Mouse (Mus musculus): ENCODE results near the gene Twsg1. TPM values are rescaled to one million over a fixed set of nuclear protein-coding genes. Genes with fewer than 3 reads are reported as not detected.

Twsg1 gene
- polyA plus RNA-seq, 1 experiment from 2014 or later, result 112 TPM

DNA sequence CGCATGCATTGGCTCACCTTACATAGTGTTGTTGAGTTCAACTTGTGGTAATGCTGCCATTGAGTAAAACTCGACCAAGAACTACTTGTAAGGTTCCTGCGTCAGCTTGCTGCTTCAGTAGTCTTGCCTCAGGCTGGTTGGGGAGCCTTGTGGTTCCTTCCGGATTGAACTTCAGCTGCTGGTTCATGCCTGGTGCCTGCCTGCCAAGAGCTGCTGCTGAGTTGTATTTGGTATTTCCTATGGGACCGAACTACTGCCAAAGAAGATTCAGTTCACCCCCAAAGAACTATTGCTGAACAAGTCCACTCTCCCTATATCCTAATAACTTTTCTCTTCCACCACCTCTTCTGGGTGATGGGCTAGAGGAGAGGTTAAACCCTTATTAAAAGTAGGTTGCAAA, 61.5 kb downstream of the Twsg1 start:
- 71% methylated on average over 5 of the region's 5 CpGs for WGBS
- 0 out of 2 replicates have a peak, but pooled peaks cover 3% of the 10 kb centered on the region for H3K4me1 ChIP-seq (replicated peaks; ENCODE audit: insufficient read depth, low read length)
- no peaks in the 10 kb centered on the region for H3K9me3 ChIP-seq (replicated peaks; ENCODE audit: low read length)
- DNase-seq (ENCODE audit: low spot score), result no peak
- H3K27ac ChIP-seq, result no peak overlapping the region
- no peak for ATAC-seq (replicated peaks; ENCODE audit: low FRiP score, low read depth)
- H3K4me2 ChIP-seq (ENCODE audit: low read length), result no peak overlapping the region
- no peak for TF ChIP-seq CTCF (IDR thresholded peaks at IDR 0.05; ENCODE audit: low read depth)
- H3K9ac ChIP-seq (ENCODE audit: low read depth, low read length), result no peak overlapping the region
- no peaks in the 10 kb centered on the region for H3K36me3 ChIP-seq (ENCODE audit: insufficient read depth, low read length)
- no peaks in the 10 kb centered on the region for H3K27me3 ChIP-seq (ENCODE audit: insufficient read depth, low read length)
- no peak overlapping the region for H3K4me3 ChIP-seq (replicated peaks; ENCODE audit: low read depth, low read length)

DNA sequence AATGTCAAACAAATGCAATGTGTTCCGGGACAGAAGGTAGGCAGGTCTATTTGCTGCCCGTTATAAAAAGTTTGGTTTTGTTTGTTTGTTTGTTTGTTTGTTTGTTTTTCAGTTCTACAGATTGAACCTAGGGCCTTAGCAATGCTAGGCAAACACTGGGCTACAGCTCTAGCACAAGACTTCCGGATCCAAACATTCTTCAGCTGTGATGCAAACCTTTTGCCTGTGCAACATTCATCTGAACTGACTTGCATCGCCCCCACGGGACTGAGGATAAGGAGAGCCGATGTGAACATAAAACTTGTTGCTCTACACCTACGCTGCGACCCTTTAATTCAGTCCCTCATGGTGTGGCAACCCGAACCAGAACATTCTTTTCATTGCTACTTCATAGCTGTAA, 64.5 kb downstream of the Twsg1 start:
- Histone ChIP-seq H3K9ac (ENCODE audit: low read depth, low read length) (0 out of 2 replicates have a peak overlapping the region, but pooled peaks have one; percentile 64), H3K9me3 (replicated peaks; ENCODE audit: low read length) (no peaks in the 10 kb centered on the region), H3K4me3 (replicated peaks; ENCODE audit: low read depth, low read length) (no peak overlapping the region), H3K36me3 (ENCODE audit: insufficient read depth, low read length) (no peaks in the 10 kb centered on the region), H3K27me3 (ENCODE audit: insufficient read depth, low read length) (no peaks in the 10 kb centered on the region), H3K4me1 (replicated peaks; ENCODE audit: insufficient read depth, low read length) (peaks cover 7% of the 10 kb centered on the region; the same call in 1 of the 2 replicates), H3K27ac (peak overlapping the region; percentile 97), H3K4me2 (ENCODE audit: low read length) (peak overlapping the region; percentile 99)
- no peak for TF ChIP-seq CTCF (IDR thresholded peaks at IDR 0.05; ENCODE audit: low read depth)
- no peak for ATAC-seq (replicated peaks; ENCODE audit: low FRiP score, low read depth)
- WGBS, result 39% methylated on average over 9 of the region's 9 CpGs
- DNase-seq (ENCODE audit: low spot score), result peak; percentile 74

DNA sequence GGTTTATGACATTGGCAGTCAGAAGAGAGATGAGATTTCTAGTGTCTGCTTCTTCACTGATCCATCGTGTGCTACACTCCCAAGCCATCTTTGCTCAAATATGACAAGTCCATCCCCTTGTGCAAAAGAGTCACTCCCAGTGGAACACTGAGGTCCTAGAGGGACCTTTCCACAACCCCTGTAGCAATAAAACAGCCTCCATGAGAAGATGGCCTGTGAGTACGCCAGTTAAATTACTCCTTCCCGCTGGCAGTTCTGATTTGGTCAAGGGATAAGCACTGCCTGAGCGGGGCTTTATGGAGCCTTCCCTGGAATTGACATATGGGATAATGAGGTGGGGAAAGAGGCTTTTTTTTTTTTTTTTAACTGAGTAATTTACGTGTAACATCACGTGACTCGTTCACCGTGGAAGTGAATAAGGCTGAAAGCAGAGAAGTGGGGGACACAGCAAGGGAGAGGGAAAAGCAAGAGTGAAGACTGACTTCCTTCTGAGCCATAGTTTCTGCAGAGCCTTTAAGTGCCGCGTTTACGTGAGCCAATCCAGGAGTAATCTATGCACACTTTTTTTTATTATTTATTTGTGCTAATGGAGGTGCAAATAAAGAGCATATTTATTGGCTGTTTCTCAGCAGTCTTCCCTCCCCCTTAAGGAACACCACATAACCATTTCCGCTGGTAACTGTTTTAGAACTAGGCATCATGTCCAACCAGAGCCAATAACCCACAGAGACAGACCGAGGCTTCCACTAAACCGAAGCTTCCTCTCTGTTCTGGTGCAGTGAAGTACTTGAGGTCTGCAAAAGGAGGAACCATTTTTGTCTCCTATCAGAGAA, 65.1 kb downstream of the Twsg1 start, which contains the start of gene Ralbp1:
Gene Ralbp1, minus strand, starts transcription at position 102 of the 833 bp plus-strand sequence.
- Histone ChIP-seq H3K4me1 (replicated peaks; ENCODE audit: insufficient read depth, low read length) (peaks cover 7% of the 10 kb centered on the region; the same call in 1 of the 2 replicates), H3K4me2 (ENCODE audit: low read length) (peak within 1 kb of the TSS; percentile 99), H3K9ac (ENCODE audit: low read depth, low read length) (peak within 1 kb of the TSS; percentile 90), H3K27me3 (ENCODE audit: insufficient read depth, low read length) (no peaks in the 10 kb centered on the region), H3K36me3 (ENCODE audit: insufficient read depth, low read length) (no peaks in the 10 kb centered on the region), H3K4me3 (replicated peaks; ENCODE audit: low read depth, low read length) (peak within 1 kb of the TSS; percentile 94), H3K27ac (peak within 1 kb of the TSS; percentile 97), H3K9me3 (replicated peaks; ENCODE audit: low read length) (no peaks in the 10 kb centered on the region)
- DNase-seq (ENCODE audit: low spot score), result peak; percentile 54
- WGBS, result 4% methylated on average over 14 of the region's 14 CpGs
- no peak for ATAC-seq (replicated peaks; ENCODE audit: low FRiP score, low read depth)
- no peak for TF ChIP-seq CTCF (IDR thresholded peaks at IDR 0.05; ENCODE audit: low read depth)

DNA sequence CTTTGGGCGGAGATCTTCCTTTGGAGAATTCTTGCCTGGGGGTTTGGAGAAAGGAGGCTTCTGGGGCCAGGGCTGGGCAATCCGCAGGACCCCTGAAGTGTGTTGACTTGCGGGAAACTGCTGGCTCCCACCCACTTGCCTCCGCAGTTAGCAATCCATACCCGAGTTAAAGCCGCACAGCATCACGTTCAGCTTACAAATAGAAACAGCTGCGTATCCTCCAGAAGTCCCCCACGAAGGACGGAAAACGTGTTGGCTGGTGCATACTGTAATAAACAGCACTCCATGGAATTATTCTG, 65.7 kb downstream of the Twsg1 start:
- peaks cover 7% of the 10 kb centered on the region; the same call in 1 of the 2 replicates for H3K4me1 ChIP-seq (replicated peaks; ENCODE audit: insufficient read depth, low read length)
- no peak; the same call in 1 of the 2 replicates for TF ChIP-seq CTCF (IDR thresholded peaks at IDR 0.05; ENCODE audit: low read depth)
- no peaks in the 10 kb centered on the region for H3K27me3 ChIP-seq (ENCODE audit: insufficient read depth, low read length)
- H3K4me2 ChIP-seq (ENCODE audit: low read length), result peak overlapping the region; percentile 99
- peak overlapping the region; percentile 64 for H3K9ac ChIP-seq (ENCODE audit: low read depth, low read length)
- ATAC-seq (replicated peaks; ENCODE audit: low FRiP score, low read depth), result no peak
- H3K9me3 ChIP-seq (replicated peaks; ENCODE audit: low read length), result no peaks in the 10 kb centered on the region
- H3K36me3 ChIP-seq (ENCODE audit: insufficient read depth, low read length), result no peaks in the 10 kb centered on the region
- H3K27ac ChIP-seq, result peak overlapping the region; percentile 97
- H3K4me3 ChIP-seq (replicated peaks; ENCODE audit: low read depth, low read length), result peak overlapping the region; percentile 94
- under 1% methylated on average over 11 of the region's 11 CpGs for WGBS
- no peak for DNase-seq (ENCODE audit: low spot score)

DNA sequence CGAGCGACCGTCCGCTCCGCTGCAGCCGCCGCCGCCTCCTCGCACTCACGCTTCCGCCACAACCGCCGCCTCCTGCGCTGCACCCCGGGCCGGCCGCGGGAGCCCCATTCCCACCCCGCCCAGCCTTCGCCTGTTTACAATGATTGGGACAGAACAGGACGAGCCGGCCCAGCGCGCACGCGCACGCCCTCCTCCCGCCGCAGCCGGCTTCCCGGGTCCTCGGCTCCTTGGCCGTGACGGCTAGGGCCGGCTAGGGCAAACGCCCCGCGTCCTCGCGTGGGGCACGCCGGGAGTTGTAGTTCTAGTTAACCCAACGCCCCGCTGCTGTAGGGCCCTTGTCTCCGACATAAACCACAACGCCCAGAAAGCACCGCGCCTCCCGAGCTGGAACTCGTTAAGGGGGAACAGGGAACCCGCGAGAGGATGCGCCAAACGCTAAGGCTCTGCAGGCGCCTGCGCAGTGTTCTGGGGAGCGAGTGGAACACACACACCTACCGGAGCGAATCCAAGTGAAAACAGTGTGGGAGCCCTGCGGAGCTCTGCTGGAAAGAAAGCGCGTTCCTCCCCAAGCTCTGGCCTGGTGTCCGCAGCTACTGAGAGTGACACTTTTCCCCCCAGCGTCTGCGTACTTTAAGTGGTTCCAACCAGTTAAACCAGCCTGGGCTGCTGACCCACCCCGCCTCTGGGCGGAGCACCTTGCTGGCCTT, 66.2 kb downstream of the Twsg1 start:
- no peaks in the 10 kb centered on the region for H3K27me3 ChIP-seq (ENCODE audit: insufficient read depth, low read length)
- no peaks in the 10 kb centered on the region for H3K9me3 ChIP-seq (replicated peaks; ENCODE audit: low read length)
- ATAC-seq (replicated peaks; ENCODE audit: low FRiP score, low read depth) (peak; percentile 99), DNase-seq (ENCODE audit: low spot score) (peak; percentile 100)
- under 1% methylated on average over 67 of the region's 67 CpGs for WGBS
- H3K9ac ChIP-seq (ENCODE audit: low read depth, low read length), result peak overlapping the region; percentile 90
- peak overlapping the region; percentile 97 for H3K27ac ChIP-seq
- TF ChIP-seq CTCF (IDR thresholded peaks at IDR 0.05; ENCODE audit: low read depth), result peak; percentile 44; the same call in 1 of the 2 replicates
- no peaks in the 10 kb centered on the region for H3K36me3 ChIP-seq (ENCODE audit: insufficient read depth, low read length)
- H3K4me1 ChIP-seq (replicated peaks; ENCODE audit: insufficient read depth, low read length), result peaks cover 7% of the 10 kb centered on the region; the same call in 1 of the 2 replicates
- H3K4me2 ChIP-seq (ENCODE audit: low read length), result peak overlapping the region; percentile 99
- peak overlapping the region; percentile 94 for H3K4me3 ChIP-seq (replicated peaks; ENCODE audit: low read depth, low read length)

DNA sequence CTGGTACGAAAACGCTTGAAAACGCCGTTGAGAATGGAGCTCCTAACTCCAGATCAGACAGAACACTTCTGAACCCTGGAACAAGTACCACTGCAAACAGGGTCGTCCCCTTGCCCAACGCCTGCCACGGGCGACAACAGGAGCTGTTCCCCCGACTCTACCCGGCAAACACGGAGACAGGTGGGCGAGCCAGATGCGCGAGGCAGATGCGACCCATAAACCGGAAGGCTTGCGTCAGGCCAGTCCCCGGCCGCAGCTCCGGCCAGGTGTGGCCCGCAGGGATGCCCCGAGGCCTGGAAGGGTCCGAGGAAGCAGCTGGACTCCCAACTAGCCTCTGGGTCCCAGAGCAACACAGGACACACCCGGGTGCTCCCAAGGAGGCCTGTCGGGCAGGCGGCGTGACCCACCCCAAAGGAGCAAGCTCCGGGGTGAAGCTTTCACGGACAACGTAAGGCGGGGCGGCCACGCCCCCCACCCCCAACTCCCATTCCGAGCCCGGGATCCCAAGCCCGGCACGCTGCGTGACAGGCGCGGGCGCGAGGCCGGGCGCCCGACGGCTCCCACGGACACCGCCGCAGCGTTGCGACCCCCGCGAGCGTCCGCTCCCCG, 66.9 kb downstream of the Twsg1 start:
- H3K4me3 ChIP-seq (replicated peaks; ENCODE audit: low read depth, low read length), result peak overlapping the region; percentile 94
- no peaks in the 10 kb centered on the region for H3K27me3 ChIP-seq (ENCODE audit: insufficient read depth, low read length)
- peaks cover 7% of the 10 kb centered on the region; the same call in 1 of the 2 replicates for H3K4me1 ChIP-seq (replicated peaks; ENCODE audit: insufficient read depth, low read length)
- H3K9me3 ChIP-seq (replicated peaks; ENCODE audit: low read length), result no peaks in the 10 kb centered on the region
- no peaks in the 10 kb centered on the region for H3K36me3 ChIP-seq (ENCODE audit: insufficient read depth, low read length)
- H3K27ac ChIP-seq, result peak overlapping the region; percentile 97
- H3K9ac ChIP-seq (ENCODE audit: low read depth, low read length), result peak overlapping the region; percentile 90
- TF ChIP-seq CTCF (IDR thresholded peaks at IDR 0.05; ENCODE audit: low read depth), result no peak
- peak overlapping the region; percentile 99 for H3K4me2 ChIP-seq (ENCODE audit: low read length)
- DNase-seq (ENCODE audit: low spot score) (peak; percentile 32), ATAC-seq (replicated peaks; ENCODE audit: low FRiP score, low read depth) (peak; percentile 10)
- under 1% methylated on average over 56 of the region's 56 CpGs for WGBS
